Mouse (Mus musculus) gastrocnemius, adult 2 months (tissue): ENCODE data around the gene Ift140. TPM values are rescaled to one million over a fixed set of nuclear protein-coding genes. Genes with fewer than 3 reads are reported as not detected.
A peak's percentile ranks its signal among the peaks of the same experiment; 100 is the strongest.

Source experiments
- DNase-seq: peaks from one replicate; pipeline ENCODE4 v3.0.0; 2022
- H3K27ac ChIP-seq: fragments of 200-600 bp; 2 replicates; pipeline ENCODE4 v1.8.1; 2022; ENCODE audit warnings: mild to moderate bottlenecking
- H3K4me3 ChIP-seq: fragments of 200-600 bp; 2 replicates; pipeline ENCODE4 v1.8.1; 2022; ENCODE audit warnings: mild to moderate bottlenecking, moderate library complexity
- CTCF ChIP-seq: fragments of 200-600 bp; IDR thresholded peaks from 2 replicates; pipeline ENCODE4 v1.8.1; 2022; ENCODE audit warnings: antibody characterized with exemption, mild to moderate bottlenecking, moderate library complexity
- intact Hi-C: fragments of 180-260 bp; cut with DNase I; formaldehyde crosslinking; loops from one replicate; pipeline ENCODE4 v1.15.1; 2025
- total RNA-seq, 2 experiments: library from RNA; stranded (reverse); gene quantifications; 2 replicates each; pipeline ENCODE4 v1.2.3; 2021

Gene Ift140
- total RNA-seq, 2 experiments from 2014 or later: 2.8 to 2.9 TPM

- intact Hi-C loops: loop anchor here (2.0 kb wide), 1 partner anchor 141 kb away; no protein-coding TSS in a partner anchor
- peak; percentile 50 for TF ChIP-seq CTCF
- Histone ChIP-seq H3K27ac (peak overlapping the region; percentile 95), H3K4me3 (peak overlapping the region; percentile 72)
- peak; percentile 32 for DNase-seq
Measured at GRCm38 (mm10) chr17:25082081-25082847, 66.4 kb downstream of the Ift140 start.

- no peak for TF ChIP-seq CTCF
- DNase-seq: no peak
- H3K27ac ChIP-seq: peak overlapping the region; percentile 95
- peak overlapping the region; percentile 34 for H3K4me3 ChIP-seq
- intact Hi-C loops: loop anchor here (2.0 kb wide), 1 partner anchor 142 kb away; no protein-coding TSS in a partner anchor
Measured at GRCm38 (mm10) chr17:25082887-25083286, 67.0 kb downstream of the Ift140 start.

- Histone ChIP-seq H3K4me3 (peak within 1 kb of the TSS; percentile 72), H3K27ac (peak within 1 kb of the TSS; percentile 95)
- peak; percentile 60 for TF ChIP-seq CTCF
- peak; percentile 80 for DNase-seq
- intact Hi-C loops: loop anchor here (2.0 kb wide), 1 partner anchor 143 kb away; no protein-coding TSS in a partner anchor
Measured at GRCm38 (mm10) chr17:25083444-25083931, 67.6 kb downstream of the Ift140 start, which contains the start of gene Tmem204. Gene Tmem204 (minus strand): TSS chr17:25083591.

GRCm38 (mm10) chr17:25084835-25085385 lies 69.0 kb downstream of the Ift140 start:
- TF ChIP-seq CTCF: peak; percentile 52
- no peak overlapping the region for H3K4me3 ChIP-seq
- H3K27ac ChIP-seq: peak overlapping the region; percentile 95
- peak; percentile 80 for DNase-seq
- intact Hi-C loops: no loop called here

- intact Hi-C loops: no loop called here
- H3K4me3 ChIP-seq: no peak overlapping the region
- H3K27ac ChIP-seq: peak overlapping the region; percentile 35; the same call in 1 of the 2 replicates
- DNase-seq: no peak
- TF ChIP-seq CTCF: no peak
Measured at GRCm38 (mm10) chr17:25086724-25087123, 70.8 kb downstream of the Ift140 start.

GRCm38 (mm10) chr17:25089158-25089557 lies 73.3 kb downstream of the Ift140 start:
- H3K27ac ChIP-seq: no peak overlapping the region
- no peak; the same call in 1 of the 2 replicates for TF ChIP-seq CTCF
- intact Hi-C loops: no loop called here
- H3K4me3 ChIP-seq: no peak overlapping the region
- DNase-seq: no peak

GRCm38 (mm10) chr17:25090450-25090849 lies 74.6 kb downstream of the Ift140 start:
- DNase-seq: no peak
- no peak overlapping the region for H3K27ac ChIP-seq
- no peak for TF ChIP-seq CTCF
- intact Hi-C loops: no loop called here
- no peak overlapping the region for H3K4me3 ChIP-seq

- no peak for TF ChIP-seq CTCF
- no peak overlapping the region for H3K27ac ChIP-seq
- no peak overlapping the region for H3K4me3 ChIP-seq
- DNase-seq: no peak
- intact Hi-C loops: no loop called here
Measured at GRCm38 (mm10) chr17:25096221-25096620, 80.3 kb downstream of the Ift140 start.

- no peak for DNase-seq
- no peak overlapping the region for H3K4me3 ChIP-seq
- intact Hi-C loops: no loop called here
- H3K27ac ChIP-seq: no peak overlapping the region
- no peak for TF ChIP-seq CTCF
Measured at GRCm38 (mm10) chr17:25100052-25100451, 84.2 kb downstream of the Ift140 start.

GRCm38 (mm10) chr17:25101338-25101737 lies 85.5 kb downstream of the Ift140 start:
- DNase-seq: peak; percentile 11
- no peak for TF ChIP-seq CTCF
- intact Hi-C loops: no loop called here
- Histone ChIP-seq H3K4me3 (no peak overlapping the region), H3K27ac (no peak overlapping the region)

- TF ChIP-seq CTCF: no peak
- intact Hi-C loops: no loop called here
- Histone ChIP-seq H3K4me3 (no peak overlapping the region), H3K27ac (no peak overlapping the region)
- no peak for DNase-seq
Measured at GRCm38 (mm10) chr17:25107786-25108185, 91.9 kb downstream of the Ift140 start.

GRCm38 (mm10) chr17:25109578-25109977 lies 93.7 kb downstream of the Ift140 start:
- TF ChIP-seq CTCF: peak; percentile 63
- DNase-seq: peak; percentile 63

GRCm38 (mm10) chr17:25110590-25110989 lies 94.7 kb downstream of the Ift140 start:
- H3K4me3 ChIP-seq: no peak overlapping the region
- intact Hi-C loops: no loop called here
- H3K27ac ChIP-seq: no peak overlapping the region
- TF ChIP-seq CTCF: no peak
- DNase-seq: no peak

More at GRCm38 (mm10) chr17:25109578-25109977, 93.7 kb downstream of the Ift140 start:
- Histone ChIP-seq H3K4me3 (no peak overlapping the region), H3K27ac (no peak overlapping the region)
- intact Hi-C loops: no loop called here
